Mouse (Mus musculus) liver, embryonic 16.5 days (tissue): ENCODE results near the gene Sfmbt1. TPM values are rescaled to one million over a fixed set of nuclear protein-coding genes. Genes with fewer than 3 reads are reported as not detected.

Source experiments
- ATAC-seq: fragments of 200-750 bp; cut with Nextera tagmentation; 2 replicates; pipeline ENCODE4 v1.8.0; 2017; ENCODE audit warnings: low read depth, mild to moderate bottlenecking, moderate number of reproducible peaks, moderate library complexity
- H3K27ac ChIP-seq: fragments of 300-500 bp; sonication (generic); 2 replicates; pipeline ENCODE4 v1.5.1; 2014; ENCODE audit warnings: mild to moderate bottlenecking, low read length
- H3K27me3 ChIP-seq: fragments of 300-500 bp; sonication (generic); 2 replicates; pipeline ENCODE4 v1.6.1; 2014; ENCODE audit warnings: low read depth, low read length, mixed read lengths; ENCODE audit not compliant: control insufficient read depth, insufficient read depth
- H3K36me3 ChIP-seq: fragments of 300-500 bp; sonication (generic); 2 replicates; pipeline ENCODE4 v1.6.1; 2014; ENCODE audit warnings: mild to moderate bottlenecking; ENCODE audit not compliant: control insufficient read depth, insufficient read depth
- H3K4me1 ChIP-seq: fragments of 300-500 bp; sonication (generic); 2 replicates; pipeline ENCODE4 v1.6.1; 2014; ENCODE audit warnings: low read depth, low read length, mixed read lengths; ENCODE audit not compliant: control insufficient read depth
- H3K4me2 ChIP-seq: fragments of 300-500 bp; sonication (generic); 2 replicates; pipeline ENCODE4 v1.6.1; 2014; ENCODE audit warnings: low read depth, low read length, mixed read lengths
- H3K4me3 ChIP-seq: fragments of 300-500 bp; sonication (generic); 2 replicates; pipeline ENCODE4 v1.5.1; 2014; ENCODE audit warnings: low read depth, mild to moderate bottlenecking, low read length
- H3K9ac ChIP-seq: fragments of 300-500 bp; sonication (generic); 2 replicates; pipeline ENCODE4 v1.6.1; 2014; ENCODE audit warnings: low read depth, low read length
- H3K9me3 ChIP-seq: fragments of 300-500 bp; sonication (generic); replicated peaks from 2 replicates; pipeline ENCODE4 v1.6.1; 2016; ENCODE audit warnings: low read length; ENCODE audit not compliant: control insufficient read depth
- WGBS: fragments of 180-500 bp; shearing (Covaris S2); extraction: QIAGEN DNeasy Blood & Tissue Kit; methylation state at CpG from one replicate; pipeline ENCODE4 v1.1.7; 2014; ENCODE audit not compliant: insufficient replicate concordance; 5-methylcytosine and 5-hydroxymethylcytosine counted together
- polyA plus RNA-seq: library from polyadenylated mRNA; unstranded; fragments of >200 nt; fragmentation: Nextera tagmentation; extraction: Ambion mirVana; gene quantifications from 2 replicates; pipeline ENCODE4 v1.2.1, GENCODE M21; 2015

Gene Sfmbt1
- polyA plus RNA-seq, 1 experiment from 2014 or later = 11.0 TPM

GRCm38 (mm10) chr14:30731896-30732295, 17.2 kb downstream of the Sfmbt1 start:
- no peaks in the 10 kb centered on the region for H3K36me3 ChIP-seq
- no peaks in the 10 kb centered on the region for H3K27me3 ChIP-seq
- H3K4me3 ChIP-seq = no peak overlapping the region
- no peak overlapping the region for H3K27ac ChIP-seq
- 51% methylated on average over 3 of the region's 3 CpGs for WGBS
- ATAC-seq = no peak
- no peak overlapping the region for H3K4me2 ChIP-seq
- no peak overlapping the region for H3K9ac ChIP-seq
- H3K9me3 ChIP-seq = no peaks in the 10 kb centered on the region
- peaks cover 12% of the 10 kb centered on the region for H3K4me1 ChIP-seq

- no peak overlapping the region for H3K4me3 ChIP-seq
- H3K4me2 ChIP-seq = peak overlapping the region; percentile 19
- H3K27ac ChIP-seq = no peak overlapping the region
- ATAC-seq = peak; percentile 76
- H3K9me3 ChIP-seq = no peaks in the 10 kb centered on the region
- H3K4me1 ChIP-seq = peaks cover 12% of the 10 kb centered on the region
- no peaks in the 10 kb centered on the region for H3K27me3 ChIP-seq
- H3K9ac ChIP-seq = no peak overlapping the region
- no peaks in the 10 kb centered on the region for H3K36me3 ChIP-seq
- 78% methylated on average over 5 of the region's 5 CpGs for WGBS
These were observed 20.0 kb downstream of the Sfmbt1 start for GRCm38 (mm10) chr14:30734665-30735064.

GRCm38 (mm10) chr14:30735810-30736209, 21.2 kb downstream of the Sfmbt1 start:
- Histone ChIP-seq H3K9ac (no peak overlapping the region), H3K27me3 (no peaks in the 10 kb centered on the region), H3K4me2 (no peak overlapping the region), H3K27ac (no peak overlapping the region), H3K4me1 (peaks cover 7% of the 10 kb centered on the region), H3K9me3 (no peaks in the 10 kb centered on the region), H3K4me3 (no peak overlapping the region), H3K36me3 (no peaks in the 10 kb centered on the region)
- no peak for ATAC-seq
- 50% methylated on average over 3 of the region's 3 CpGs for WGBS

- Histone ChIP-seq H3K27me3 (no peaks in the 10 kb centered on the region), H3K4me3 (no peak overlapping the region), H3K4me1 (peaks cover 7% of the 10 kb centered on the region), H3K9ac (no peak overlapping the region), H3K36me3 (no peaks in the 10 kb centered on the region), H3K4me2 (no peak overlapping the region), H3K27ac (no peak overlapping the region), H3K9me3 (no peaks in the 10 kb centered on the region)
- ATAC-seq = no peak
- WGBS = 49% methylated on average over 1 of the region's 1 CpGs
These were observed 21.8 kb downstream of the Sfmbt1 start for GRCm38 (mm10) chr14:30736413-30736812.

- no peak overlapping the region for H3K4me2 ChIP-seq
- no peak overlapping the region for H3K9ac ChIP-seq
- ATAC-seq = no peak
- WGBS = 46% methylated on average over 3 of the region's 3 CpGs
- H3K4me3 ChIP-seq = no peak overlapping the region
- no peaks in the 10 kb centered on the region for H3K4me1 ChIP-seq
- H3K27ac ChIP-seq = no peak overlapping the region
- H3K27me3 ChIP-seq = no peaks in the 10 kb centered on the region
- no peaks in the 10 kb centered on the region for H3K9me3 ChIP-seq
- H3K36me3 ChIP-seq = no peaks in the 10 kb centered on the region
These were observed 29.2 kb downstream of the Sfmbt1 start for GRCm38 (mm10) chr14:30743891-30744290.

GRCm38 (mm10) chr14:30746160-30746559, 31.5 kb downstream of the Sfmbt1 start:
- no peak overlapping the region for H3K4me3 ChIP-seq
- no peak overlapping the region for H3K4me2 ChIP-seq
- no peaks in the 10 kb centered on the region for H3K9me3 ChIP-seq
- no peaks in the 10 kb centered on the region for H3K4me1 ChIP-seq
- H3K9ac ChIP-seq = no peak overlapping the region
- H3K36me3 ChIP-seq = no peaks in the 10 kb centered on the region
- no peaks in the 10 kb centered on the region for H3K27me3 ChIP-seq
- H3K27ac ChIP-seq = no peak overlapping the region
- ATAC-seq = no peak
- WGBS = 81% methylated on average over 1 of the region's 1 CpGs

- 56% methylated on average over 3 of the region's 3 CpGs for WGBS
- no peak overlapping the region for H3K27ac ChIP-seq
- no peak for ATAC-seq
- no peak overlapping the region for H3K9ac ChIP-seq
- H3K4me1 ChIP-seq = no peaks in the 10 kb centered on the region; the same call in 1 of the 2 replicates
- no peaks in the 10 kb centered on the region for H3K27me3 ChIP-seq
- H3K4me3 ChIP-seq = no peak overlapping the region
- H3K36me3 ChIP-seq = no peaks in the 10 kb centered on the region
- H3K4me2 ChIP-seq = no peak overlapping the region
- H3K9me3 ChIP-seq = no peaks in the 10 kb centered on the region
These were observed 42.6 kb downstream of the Sfmbt1 start for GRCm38 (mm10) chr14:30757239-30757638.

GRCm38 (mm10) chr14:30761211-30761610, 46.6 kb downstream of the Sfmbt1 start:
- no peak for ATAC-seq
- 67% methylated on average over 1 of the region's 1 CpGs for WGBS

GRCm38 (mm10) chr14:30762131-30762903, 47.7 kb downstream of the Sfmbt1 start:
- Histone ChIP-seq H3K27me3 (no peaks in the 10 kb centered on the region), H3K9me3 (no peaks in the 10 kb centered on the region), H3K27ac (no peak overlapping the region; the same call in 1 of the 2 replicates), H3K4me3 (no peak overlapping the region), H3K4me1 (peaks cover 2% of the 10 kb centered on the region; the same call in 1 of the 2 replicates), H3K36me3 (no peaks in the 10 kb centered on the region), H3K4me2 (no peak overlapping the region), H3K9ac (no peak overlapping the region)
- ATAC-seq = no peak
- WGBS = 67% methylated on average over 7 of the region's 7 CpGs

More at GRCm38 (mm10) chr14:30761211-30761610, 46.6 kb downstream of the Sfmbt1 start:
- H3K4me2 ChIP-seq = no peak overlapping the region
- no peak overlapping the region for H3K9ac ChIP-seq
- H3K4me1 ChIP-seq = peaks cover 2% of the 10 kb centered on the region; the same call in 1 of the 2 replicates
- H3K36me3 ChIP-seq = no peaks in the 10 kb centered on the region
- no peak overlapping the region for H3K4me3 ChIP-seq
- H3K9me3 ChIP-seq = no peaks in the 10 kb centered on the region
- no peak overlapping the region for H3K27ac ChIP-seq
- H3K27me3 ChIP-seq = no peaks in the 10 kb centered on the region
